Mouse (Mus musculus): ENCODE measurements around the gene Zdhhc17. TPM values are rescaled to one million over a fixed set of nuclear protein-coding genes. Genes with fewer than 3 reads are reported as not detected.

Gene Zdhhc17
- 20.9 and 21.7 TPM in 2 replicates for polyA plus RNA-seq (2016; fragmentation: Nextera tagmentation; extraction: Ambion mirVana)

DNA sequence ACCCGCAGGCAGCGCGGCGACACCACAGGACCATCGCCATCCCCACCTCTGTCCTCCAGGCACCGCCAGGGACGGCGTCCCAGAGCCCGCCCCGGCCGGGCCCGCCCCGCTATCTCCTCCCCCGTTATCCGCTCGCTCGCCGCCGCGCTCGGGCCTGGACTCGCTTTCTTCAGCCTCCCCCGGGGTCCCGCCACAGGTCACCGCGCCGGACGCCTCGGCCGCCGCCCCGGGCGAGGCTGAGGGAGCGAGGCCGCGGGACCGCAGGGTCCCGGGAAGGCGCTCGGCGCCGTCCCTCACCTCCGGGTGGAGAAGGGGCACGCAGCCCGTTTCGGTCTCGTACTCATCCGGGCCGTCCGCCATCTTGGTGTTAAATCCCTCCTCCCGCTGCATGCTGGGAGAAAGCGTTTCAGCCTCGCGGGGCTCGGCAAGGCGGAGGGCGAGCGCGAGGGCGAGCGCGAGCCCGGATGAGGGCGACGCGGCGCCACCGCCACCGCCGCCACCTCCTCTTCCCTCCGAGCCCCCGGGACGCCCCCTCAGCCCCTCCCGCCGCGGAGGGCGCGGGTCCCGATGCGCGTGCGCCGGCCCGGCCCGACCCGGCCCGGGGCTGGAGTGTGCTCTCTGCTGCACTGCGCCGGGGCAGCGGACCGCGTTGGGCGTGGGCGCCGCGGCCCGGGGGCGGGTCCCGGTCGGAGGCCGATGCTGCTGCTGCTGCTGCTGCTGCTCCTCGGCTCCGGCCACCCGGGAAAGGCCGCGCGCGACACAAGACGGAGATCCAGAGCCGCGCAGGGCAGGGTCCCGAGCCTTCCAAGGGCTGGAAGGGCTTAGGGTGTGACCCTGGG, at the start of gene Zdhhc17:
Zdhhc17 (minus strand) TSS at position 500 of the 839 bp plus-strand sequence.
- Histone ChIP-seq H3K36me3 (no peaks in the 10 kb centered on the region), H3K27me3 (ENCODE audit: insufficient read depth, poor library complexity, severe bottlenecking) (no peaks in the 10 kb centered on the region), H3K4me3 (peak within 1 kb of the TSS; percentile 90), H3K4me1 (peaks cover 18% of the 10 kb centered on the region), H3K27ac (peak within 1 kb of the TSS; percentile 99), H3K9me3 (no peaks in the 10 kb centered on the region)
- peak; percentile 96 for DNase-seq (ENCODE audit: low spot score)
- WGBS: under 1% methylated on average over 109 of the region's 112 CpGs

- no peak for DNase-seq (ENCODE audit: low spot score)
- Histone ChIP-seq H3K27me3 (ENCODE audit: insufficient read depth, poor library complexity, severe bottlenecking) (no peaks in the 10 kb centered on the region), H3K4me3 (no peak overlapping the region), H3K27ac (no peak overlapping the region), H3K9me3 (no peaks in the 10 kb centered on the region), H3K36me3 (no peaks in the 10 kb centered on the region), H3K4me1 (no peaks in the 10 kb centered on the region)
- WGBS: 48% methylated on average over 4 of the region's 4 CpGs
These were observed 45.8 kb upstream of the Zdhhc17 start for GRCm38 (mm10) chr10:111055770-111056169.

DNA sequence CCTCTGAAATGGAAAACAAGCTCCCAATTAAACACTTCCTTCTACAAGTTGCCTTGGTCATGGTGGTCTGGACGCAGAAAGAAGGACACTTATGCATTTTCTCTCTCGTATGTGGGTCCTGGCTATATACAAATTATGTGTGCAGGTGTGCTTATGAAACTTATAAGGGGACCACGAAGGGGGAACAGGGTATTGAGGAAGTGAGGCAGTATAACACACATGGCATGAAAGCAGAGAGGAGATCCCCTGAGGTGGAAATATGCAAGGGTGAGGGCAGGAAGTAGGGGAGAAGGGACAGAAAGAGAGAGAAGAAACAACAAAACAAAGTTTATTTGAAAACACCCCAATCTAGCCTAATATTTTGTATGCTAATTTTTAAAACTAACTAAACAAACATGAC, 41.7 kb upstream of the Zdhhc17 start:
- WGBS: 79% methylated on average over 3 of the region's 3 CpGs
- no peak overlapping the region for H3K4me3 ChIP-seq

DNA sequence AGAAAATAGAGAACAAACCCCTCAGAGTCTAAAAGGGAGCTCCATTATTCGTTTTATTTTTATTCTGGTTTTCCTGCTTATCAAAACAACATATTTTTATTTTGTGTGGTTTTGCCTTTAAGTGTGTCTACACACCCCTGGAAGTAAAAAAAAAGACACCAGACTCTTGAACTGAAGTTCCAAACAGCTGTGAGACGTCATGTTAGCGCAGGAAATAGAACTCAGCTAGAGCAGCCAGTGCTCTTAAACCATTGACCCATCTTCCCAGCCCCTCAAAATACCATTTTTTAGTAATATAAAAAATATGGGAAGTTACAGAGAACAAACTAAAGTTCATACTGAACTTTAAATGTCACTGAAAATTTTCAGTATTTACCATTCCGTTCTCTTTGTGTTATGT, 40.6 kb upstream of the Zdhhc17 start:
- Histone ChIP-seq H3K9me3 (no peaks in the 10 kb centered on the region), H3K27me3 (ENCODE audit: insufficient read depth, poor library complexity, severe bottlenecking) (no peaks in the 10 kb centered on the region), H3K27ac (no peak overlapping the region), H3K36me3 (no peaks in the 10 kb centered on the region), H3K4me3 (no peak overlapping the region), H3K4me1 (no peaks in the 10 kb centered on the region)
- 69% methylated on average over 4 of the region's 4 CpGs for WGBS
- DNase-seq (ENCODE audit: low spot score): no peak

More for the DNA sequence above, 41.7 kb upstream of the Zdhhc17 start:
- H3K27me3 ChIP-seq (ENCODE audit: insufficient read depth, poor library complexity, severe bottlenecking): no peaks in the 10 kb centered on the region
- no peaks in the 10 kb centered on the region for H3K36me3 ChIP-seq
- H3K9me3 ChIP-seq: no peaks in the 10 kb centered on the region
- H3K27ac ChIP-seq: no peak overlapping the region
- no peak for DNase-seq (ENCODE audit: low spot score)
- H3K4me1 ChIP-seq: no peaks in the 10 kb centered on the region

DNA sequence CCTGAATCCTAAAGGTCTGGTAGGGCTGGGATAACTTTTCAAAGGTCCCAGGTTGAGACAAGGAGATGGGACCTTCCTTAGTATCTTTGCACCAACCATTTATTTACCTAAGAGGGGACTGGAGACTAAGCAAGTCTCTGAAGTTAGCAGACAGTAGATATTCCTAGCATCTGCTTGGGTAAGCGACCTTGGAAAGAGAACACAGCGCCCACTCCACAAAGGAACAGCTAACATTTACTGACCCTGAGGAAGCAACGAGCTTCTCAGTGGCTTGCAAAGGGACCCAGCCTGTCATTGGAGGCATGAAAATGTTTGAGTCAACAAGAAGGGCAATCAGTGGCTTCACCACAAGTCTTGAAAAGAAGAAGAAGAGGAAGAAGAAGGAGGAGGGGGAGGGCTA, 40.1 kb upstream of the Zdhhc17 start:
- no peaks in the 10 kb centered on the region for H3K27me3 ChIP-seq (ENCODE audit: insufficient read depth, poor library complexity, severe bottlenecking)
- whole genome bisulfite sequencing: 77% methylated on average over 3 of the region's 3 CpGs
- H3K36me3 ChIP-seq: no peaks in the 10 kb centered on the region
- DNase-seq (ENCODE audit: low spot score): no peak
- no peak overlapping the region for H3K27ac ChIP-seq
- H3K9me3 ChIP-seq: no peaks in the 10 kb centered on the region
- H3K4me3 ChIP-seq: no peak overlapping the region
- H3K4me1 ChIP-seq: no peaks in the 10 kb centered on the region

- no peak for DNase-seq (ENCODE audit: low spot score)
- Histone ChIP-seq H3K9me3 (peaks cover 11% of the 10 kb centered on the region), H3K36me3 (0 out of 2 replicates have a peak, but pooled peaks cover 6% of the 10 kb centered on the region), H3K4me1 (no peaks in the 10 kb centered on the region), H3K27ac (no peak overlapping the region), H3K4me3 (no peak overlapping the region), H3K27me3 (ENCODE audit: insufficient read depth, poor library complexity, severe bottlenecking) (no peaks in the 10 kb centered on the region)
- 80% methylated on average over 7 of the region's 7 CpGs for WGBS
These were observed 38.0 kb upstream of the Zdhhc17 start for GRCm38 (mm10) chr10:111047895-111048294.

- 0 out of 2 replicates have a peak, but pooled peaks cover 6% of the 10 kb centered on the region for H3K36me3 ChIP-seq
- no peak overlapping the region for H3K4me3 ChIP-seq
- H3K9me3 ChIP-seq: peaks cover 11% of the 10 kb centered on the region
- no peaks in the 10 kb centered on the region for H3K27me3 ChIP-seq (ENCODE audit: insufficient read depth, poor library complexity, severe bottlenecking)
- 88% methylated on average over 7 of the region's 7 CpGs for WGBS
- H3K4me1 ChIP-seq: no peaks in the 10 kb centered on the region
- no peak overlapping the region for H3K27ac ChIP-seq
- DNase-seq (ENCODE audit: low spot score): no peak
These were observed 30.2 kb upstream of the Zdhhc17 start for GRCm38 (mm10) chr10:111040078-111040656.

DNA sequence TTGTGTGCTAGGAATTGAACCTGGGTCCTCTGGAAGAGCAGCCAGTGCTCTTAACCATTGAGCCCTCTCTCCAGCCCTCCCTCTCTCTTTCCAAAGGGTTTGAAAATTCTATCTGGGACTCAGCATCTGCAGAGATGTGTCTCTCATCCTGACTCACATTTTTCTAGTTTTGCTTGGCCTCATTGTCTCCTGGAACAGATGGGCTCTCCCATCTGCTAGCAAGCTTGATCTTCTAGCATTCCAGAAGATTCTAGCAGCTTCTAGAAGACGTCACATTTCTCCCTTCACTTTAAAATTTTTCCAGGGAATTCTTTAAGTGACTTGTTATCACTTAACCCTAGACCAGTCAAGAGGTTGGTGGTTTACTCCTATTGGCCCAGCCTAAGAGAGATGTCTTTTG, 26.9 kb upstream of the Zdhhc17 start:
- Histone ChIP-seq H3K9me3 (no peaks in the 10 kb centered on the region), H3K4me3 (no peak overlapping the region), H3K27me3 (ENCODE audit: insufficient read depth, poor library complexity, severe bottlenecking) (no peaks in the 10 kb centered on the region), H3K36me3 (no peaks in the 10 kb centered on the region), H3K27ac (no peak overlapping the region), H3K4me1 (no peaks in the 10 kb centered on the region)
- 45% methylated on average over 1 of the region's 1 CpGs for WGBS
- no peak for DNase-seq (ENCODE audit: low spot score)

- no peak overlapping the region for H3K4me3 ChIP-seq
- WGBS: 81% methylated on average over 1 of the region's 1 CpGs
- no peak overlapping the region for H3K27ac ChIP-seq
- H3K9me3 ChIP-seq: no peaks in the 10 kb centered on the region
- DNase-seq (ENCODE audit: low spot score): no peak
- H3K27me3 ChIP-seq (ENCODE audit: insufficient read depth, poor library complexity, severe bottlenecking): no peaks in the 10 kb centered on the region
- no peaks in the 10 kb centered on the region for H3K36me3 ChIP-seq
- peaks cover 5% of the 10 kb centered on the region; the same call in 1 of the 2 replicates for H3K4me1 ChIP-seq
These were observed 25.2 kb upstream of the Zdhhc17 start for GRCm38 (mm10) chr10:111035134-111035533.

GRCm38 (mm10) chr10:111031511-111032365, 21.8 kb upstream of the Zdhhc17 start:
- Histone ChIP-seq H3K27ac (peak overlapping the region; percentile 45; the same call in 1 of the 2 replicates), H3K4me3 (peak overlapping the region; percentile 47), H3K27me3 (ENCODE audit: insufficient read depth, poor library complexity, severe bottlenecking) (no peaks in the 10 kb centered on the region), H3K36me3 (no peaks in the 10 kb centered on the region), H3K9me3 (no peaks in the 10 kb centered on the region), H3K4me1 (peaks cover 8% of the 10 kb centered on the region; the same call in 1 of the 2 replicates)
- 36% methylated on average over 20 of the region's 20 CpGs for WGBS
- DNase-seq (ENCODE audit: low spot score): no peak

GRCm38 (mm10) chr10:111030845-111031244, 20.9 kb upstream of the Zdhhc17 start:
- Histone ChIP-seq H3K36me3 (no peaks in the 10 kb centered on the region), H3K27ac (no peak overlapping the region), H3K4me3 (no peak overlapping the region), H3K4me1 (peaks cover 8% of the 10 kb centered on the region; the same call in 1 of the 2 replicates), H3K9me3 (no peaks in the 10 kb centered on the region), H3K27me3 (ENCODE audit: insufficient read depth, poor library complexity, severe bottlenecking) (no peaks in the 10 kb centered on the region)
- DNase-seq (ENCODE audit: low spot score): no peak
- WGBS: 70% methylated on average over 2 of the region's 2 CpGs

DNA sequence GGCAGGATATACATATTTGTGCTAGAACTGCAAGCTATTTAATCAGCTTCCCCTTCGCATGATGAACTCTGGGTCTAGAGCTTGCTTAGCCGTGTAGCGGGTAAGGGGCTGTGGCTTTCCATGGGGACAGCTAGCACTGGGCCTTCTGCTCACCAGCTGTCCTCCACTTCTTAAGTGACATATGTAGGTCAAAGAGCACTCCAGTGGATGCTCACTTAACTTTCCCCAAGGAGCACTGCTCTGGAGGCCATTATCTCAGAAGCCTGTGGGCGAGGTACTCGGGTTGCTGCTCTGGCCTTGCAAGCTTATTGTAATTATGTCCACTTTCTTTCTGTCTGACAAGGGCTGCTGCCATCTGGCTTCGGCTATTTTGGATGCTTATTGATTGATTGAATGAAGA, 16.2 kb upstream of the Zdhhc17 start:
- Histone ChIP-seq H3K9me3 (no peaks in the 10 kb centered on the region), H3K27ac (no peak overlapping the region), H3K36me3 (no peaks in the 10 kb centered on the region), H3K4me3 (no peak overlapping the region), H3K27me3 (ENCODE audit: insufficient read depth, poor library complexity, severe bottlenecking) (no peaks in the 10 kb centered on the region), H3K4me1 (peaks cover 3% of the 10 kb centered on the region; the same call in 1 of the 2 replicates)
- no peak for DNase-seq (ENCODE audit: low spot score)
- 73% methylated on average over 6 of the region's 6 CpGs for WGBS

All from heart, embryonic 10.5 days (tissue).